In the genomic region with DNA sequence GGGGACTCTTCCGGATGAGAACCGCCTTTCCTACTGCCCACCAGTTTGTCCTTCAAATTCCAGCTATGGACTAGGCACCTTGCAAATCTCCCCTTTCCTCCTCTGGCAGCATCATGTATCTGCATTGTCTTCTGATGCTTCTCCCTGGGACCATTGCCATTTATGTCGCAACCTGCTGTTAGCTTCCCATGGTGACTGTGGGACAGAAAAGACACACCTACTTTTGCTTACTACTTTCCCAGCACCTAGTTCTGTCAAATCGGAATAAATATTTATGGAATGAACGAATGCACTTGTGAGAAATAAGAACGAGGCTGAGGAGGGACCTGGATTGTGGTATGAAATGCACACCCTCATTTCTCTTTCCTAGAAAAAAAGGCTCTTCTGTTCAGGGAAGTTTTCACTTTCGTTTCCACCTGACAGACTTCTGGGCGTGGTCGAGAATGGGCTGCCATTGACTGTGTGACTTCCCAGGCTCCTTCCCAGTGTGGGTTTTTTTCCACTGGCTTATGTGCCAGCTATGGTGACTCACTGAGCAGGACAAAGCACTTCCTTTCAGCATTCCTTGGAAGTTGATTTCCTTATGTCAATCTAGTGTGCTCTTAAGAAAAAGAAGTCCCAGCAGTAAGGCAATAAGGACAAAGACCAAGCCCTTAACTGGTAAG, we compare ENCODE assay signal across 12 mouse cellular contexts. TPM values are rescaled to one million over a fixed set of nuclear protein-coding genes. Genes with fewer than 3 reads are reported as not detected.
A peak's percentile ranks its signal among the peaks of the same experiment; 100 is the strongest.
DNase-seq lines count a peak whose midpoint lies in the region; ATAC-seq and TF ChIP-seq lines count a peak whose summit lies in the region.
"Had no signal": no experiment of that assay in that cellular context is flagged by ENCODE, and none has a peak within 500 bp of the region (broad histone marks: within the 10 kb centered on the region; RNA-seq: fewer than 3 reads in every experiment).

No protein-coding gene starts in this region.

- peak; percentile 58; the same call in 1 of the 2 replicates for ATAC-seq in heart, embryonic 15.5 days (replicated peaks; ENCODE audit: insufficient number of reproducible peaks, insufficient read depth, low FRiP score, low read depth)
- ATAC-seq: liver, embryonic 12.5 days had no signal

- DNase-seq in Muller cell, postnatal 12 days (ENCODE audit: inconsistent ontology term): peak; percentile 72
- DNase-seq in lung, adult 18-20 months: peak; percentile 60 to 72
- no peak for DNase-seq in right cerebral cortex, postnatal 4 days
- no peak for DNase-seq in urinary bladder, postnatal 36 days (ENCODE audit: low spot score in 2 of 2)
- DNase-seq in layer of hippocampus, adult 8-10 months (ENCODE audit: low spot score in 2 of 2): no peak
- DNase-seq in layer of hippocampus, postnatal 25 days (ENCODE audit: extremely low spot score in 1 of 2, low spot score in 1 of 2): no peak
- DNase-seq: thymus, postnatal 14 days had no signal

- H3K4me1 ChIP-seq in heart, embryonic 15.5 days (replicated peaks): peaks cover 7% of the 10 kb centered on the region
- H3K4me1 ChIP-seq: hindbrain, embryonic 13.5 days; neural tube, embryonic 13.5 days had no signal

- H3ac ChIP-seq in C2C12 (ENCODE audit: control insufficient read depth, insufficient read length, low read depth): no peak overlapping the region

- H3K4me2 ChIP-seq in heart, embryonic 15.5 days: no peak overlapping the region
- H3K4me2 ChIP-seq: hindbrain, embryonic 13.5 days; liver, embryonic 12.5 days; neural tube, embryonic 13.5 days had no signal

- no peak overlapping the region for H3K27ac ChIP-seq in heart, embryonic 15.5 days
- H3K27ac ChIP-seq: hindbrain, embryonic 13.5 days; liver, embryonic 12.5 days; neural tube, embryonic 13.5 days had no signal

- H3K9me3 ChIP-seq in heart, embryonic 15.5 days (replicated peaks): no peaks in the 10 kb centered on the region
- H3K9me3 ChIP-seq: hindbrain, embryonic 13.5 days; liver, embryonic 12.5 days; neural tube, embryonic 13.5 days had no signal

- no peaks in the 10 kb centered on the region for H3K36me3 ChIP-seq in C2C12 (ENCODE audit: control insufficient read depth, insufficient read depth)
- H3K36me3 ChIP-seq in heart, embryonic 15.5 days: no peaks in the 10 kb centered on the region
- H3K36me3 ChIP-seq: hindbrain, embryonic 13.5 days; liver, embryonic 12.5 days; neural tube, embryonic 13.5 days had no signal

- no peaks in the 10 kb centered on the region for H3K27me3 ChIP-seq in C2C12 (ENCODE audit: control insufficient read depth, insufficient read depth, insufficient read length)
- no peaks in the 10 kb centered on the region for H3K27me3 ChIP-seq in heart, embryonic 15.5 days
- H3K27me3 ChIP-seq: hindbrain, embryonic 13.5 days; liver, embryonic 12.5 days; neural tube, embryonic 13.5 days had no signal

- H3K9ac ChIP-seq in heart, embryonic 15.5 days: no peak overlapping the region
- H3K9ac ChIP-seq: hindbrain, embryonic 13.5 days; liver, embryonic 12.5 days; neural tube, embryonic 13.5 days had no signal

- H3K79me2 ChIP-seq in C2C12 (ENCODE audit: control insufficient read depth, insufficient read depth): peaks cover 19% of the 10 kb centered on the region

- TF ChIP-seq CTCF in C2C12 (IDR thresholded peaks at IDR 0.05; ENCODE audit: control insufficient read depth, insufficient read depth, insufficient read length): no peak

- H3K4me3 ChIP-seq in C2C12 (ENCODE audit: insufficient read depth, poor library complexity, severe bottlenecking): peak overlapping the region; percentile 19
- no peak overlapping the region for H3K4me3 ChIP-seq in heart, embryonic 15.5 days
- H3K4me3 ChIP-seq: hindbrain, embryonic 13.5 days; liver, embryonic 12.5 days; neural tube, embryonic 13.5 days had no signal

- H3K79me3 ChIP-seq in C2C12 (ENCODE audit: low read depth): peaks cover 1% of the 10 kb centered on the region

- WGBS in heart, embryonic 15.5 days: 75% methylated on average over 9 of the region's 9 CpGs

TF ChIP-seq in C2C12, 6 proteins besides CTCF, POLR2A, EP300 and RAD21:
- peak; percentile 91 for TF ChIP-seq CEBPB (IDR thresholded peaks at IDR 0.05; ENCODE audit: low read depth)
- no peak for TF ChIP-seq MYOG (IDR thresholded peaks at IDR 0.05; ENCODE audit: control insufficient read depth, extremely low read depth, insufficient read length)
- TF ChIP-seq FOSL1 (IDR thresholded peaks at IDR 0.05; ENCODE audit: insufficient read depth, low read length, poor library complexity, severe bottlenecking): peak; percentile 10

RNA-seq across cellular contexts. Expression of a gene that starts 2.8 kb away (rescaled TPM):
- polyA plus RNA-seq in C2C12 (2012; fragmentation: generic; extraction: Trizol): 0.27 TPM
- 0.06 and 0.39 TPM in 2 replicates for polyA plus RNA-seq in heart, embryonic 15.5 days (2015; fragmentation: Nextera tagmentation; extraction: Ambion mirVana)
- total RNA-seq in layer of hippocampus, adult 8-10 months (2022): not detected
- not detected for total RNA-seq in layer of hippocampus, postnatal 25 days (2021)
- polyA plus RNA-seq: liver, embryonic 12.5 days had no signal

RNA-seq across cellular contexts. Expression of a gene that starts 16.4 kb away (rescaled TPM):
- polyA plus RNA-seq in C2C12 (2012; fragmentation: generic; extraction: Trizol): 3.3 TPM
- polyA plus RNA-seq in heart, embryonic 15.5 days (2015; fragmentation: Nextera tagmentation; extraction: Ambion mirVana): 12.3 and 12.9 TPM in 2 replicates
- 10 to 100 TPM; 17.4 to 28.8 (median 21.7) TPM for total RNA-seq in layer of hippocampus, adult 8-10 months (2022)
- total RNA-seq in layer of hippocampus, postnatal 25 days (2021): 10 to 100 TPM; 16.0 to 17.9 TPM

Comparison
In these comparisons a context has a peak if more than half of its experiments do, and no peak if none do; other contexts are left out.
1. DNase-seq: peak in Muller cell, postnatal 12 days (single experiment) and lung, adult 18-20 months (2 of 2); none in right cerebral cortex, postnatal 4 days (single experiment), urinary bladder, postnatal 36 days (0 of 2), layer of hippocampus, adult 8-10 months (0 of 2) and layer of hippocampus, postnatal 25 days (0 of 2).